Comparison of ENCODE assay signal across 15 mouse cellular contexts in genomic region chr7:102333741-102334140, GRCm38 (mm10).
DNase-seq lines count a peak whose midpoint lies in the region; ATAC-seq lines count a peak whose summit lies in the region.
"Had no signal": no experiment of that assay in that cellular context is flagged by ENCODE, and none has a peak within 500 bp of the region (broad histone marks: within the 10 kb centered on the region; RNA-seq: fewer than 3 reads in every experiment).

No protein-coding gene starts in this region.

- no peaks in the 10 kb centered on the region for H3K27me3 ChIP-seq in heart, embryonic 11.5 days (ENCODE audit: control insufficient read depth, insufficient read depth, low read length)
- H3K27me3 ChIP-seq in liver, embryonic 16.5 days (ENCODE audit: control insufficient read depth, insufficient read depth, low read depth, low read length), result no peaks in the 10 kb centered on the region
- H3K27me3 ChIP-seq in forebrain, embryonic 15.5 days, result no peaks in the 10 kb centered on the region
- H3K27me3 ChIP-seq in limb, embryonic 10.5 days (ENCODE audit: low read depth, poor library complexity, severe bottlenecking), result no peaks in the 10 kb centered on the region

- ATAC-seq in heart, embryonic 11.5 days (replicated peaks; ENCODE audit: insufficient number of reproducible peaks, low FRiP score, low TSS enrichment), result peak; percentile 26; the same call in 1 of the 2 replicates
- no peak for ATAC-seq in liver, embryonic 16.5 days (ENCODE audit: low read depth)
- no peak for ATAC-seq in forebrain, embryonic 15.5 days (replicated peaks)
- ATAC-seq: forebrain, embryonic 16.5 days; inflammation-experienced regulatory T-cells, adult 6 months had no signal

- DNase-seq in kidney, adult 9 months, result peak; percentile 13
- DNase-seq in kidney, adult 8-10 months, result no peak
- DNase-seq in brain, adult 2 months (ENCODE audit: low read depth, low spot score), result peak; percentile 32
- DNase-seq in limb, embryonic 10.5 days (ENCODE audit: low spot score), result no peak
- DNase-seq in frontal cortex, adult 2 months (ENCODE audit: extremely low spot score in 1 of 2, low spot score in 1 of 2), result no peak
- DNase-seq: adrenal gland, postnatal 36 days; lung, embryonic 14.5 days; spleen, adult 18-20 months; thymus, adult 2 months had no signal

- H3K9ac ChIP-seq in heart, embryonic 11.5 days (ENCODE audit: low read depth, low read length), result no peak overlapping the region
- H3K9ac ChIP-seq in liver, embryonic 16.5 days (ENCODE audit: low read depth, low read length), result no peak overlapping the region
- H3K9ac ChIP-seq in forebrain, embryonic 15.5 days (replicated peaks), result no peak overlapping the region
- H3K9ac ChIP-seq: lung, embryonic 14.5 days had no signal

- no peak overlapping the region; the same call in 1 of the 2 replicates for H3K4me2 ChIP-seq in heart, embryonic 11.5 days
- H3K4me2 ChIP-seq in liver, embryonic 16.5 days (ENCODE audit: low read depth, low read length), result no peak overlapping the region
- no peak overlapping the region for H3K4me2 ChIP-seq in forebrain, embryonic 15.5 days (replicated peaks)
- H3K4me2 ChIP-seq: lung, embryonic 14.5 days; midbrain, embryonic 11.5 days had no signal

- no peaks in the 10 kb centered on the region for H3K36me3 ChIP-seq in heart, embryonic 11.5 days (ENCODE audit: control insufficient read depth, insufficient read depth, low read length)
- no peaks in the 10 kb centered on the region for H3K36me3 ChIP-seq in liver, embryonic 16.5 days (ENCODE audit: control insufficient read depth, insufficient read depth)
- H3K36me3 ChIP-seq in forebrain, embryonic 15.5 days, result no peaks in the 10 kb centered on the region
- no peaks in the 10 kb centered on the region for H3K36me3 ChIP-seq in limb, embryonic 10.5 days

- peaks cover 9% of the 10 kb centered on the region for H3K4me1 ChIP-seq in heart, embryonic 11.5 days (ENCODE audit: control insufficient read depth, insufficient read depth, low read length)
- peaks cover 2% of the 10 kb centered on the region for H3K4me1 ChIP-seq in liver, embryonic 16.5 days (ENCODE audit: control insufficient read depth, low read depth, low read length)
- H3K4me1 ChIP-seq in forebrain, embryonic 15.5 days, result no peaks in the 10 kb centered on the region
- no peaks in the 10 kb centered on the region for H3K4me1 ChIP-seq in limb, embryonic 10.5 days

- 15% methylated on average over 4 of the region's 4 CpGs for WGBS in heart, embryonic 11.5 days (ENCODE audit: insufficient replicate concordance)
- 21% methylated on average over 4 of the region's 4 CpGs for WGBS in liver, embryonic 16.5 days (ENCODE audit: insufficient replicate concordance)
- 82% methylated on average over 4 of the region's 4 CpGs for WGBS in forebrain, embryonic 15.5 days
- WGBS in limb, embryonic 10.5 days, result 84% methylated on average over 4 of the region's 4 CpGs

- no peaks in the 10 kb centered on the region for H3K9me3 ChIP-seq in heart, embryonic 11.5 days (replicated peaks; ENCODE audit: control insufficient read depth, low read length)
- H3K9me3 ChIP-seq in liver, embryonic 16.5 days (replicated peaks; ENCODE audit: control insufficient read depth, low read length), result no peaks in the 10 kb centered on the region
- H3K9me3 ChIP-seq in forebrain, embryonic 15.5 days, result no peaks in the 10 kb centered on the region
- H3K9me3 ChIP-seq in limb, embryonic 10.5 days (replicated peaks), result no peaks in the 10 kb centered on the region

- peak overlapping the region; percentile 71 for H3K27ac ChIP-seq in heart, embryonic 11.5 days (ENCODE audit: low read depth, low read length)
- H3K27ac ChIP-seq in liver, embryonic 16.5 days (ENCODE audit: low read length), result peak overlapping the region; percentile 29; the same call in 1 of the 2 replicates
- H3K27ac ChIP-seq in forebrain, embryonic 15.5 days (replicated peaks), result no peak overlapping the region
- no peak overlapping the region for H3K27ac ChIP-seq in limb, embryonic 10.5 days

- H3K4me3 ChIP-seq in heart, embryonic 11.5 days (ENCODE audit: low read depth, low read length), result no peak overlapping the region
- no peak overlapping the region for H3K4me3 ChIP-seq in liver, embryonic 16.5 days (ENCODE audit: low read depth, low read length)
- H3K4me3 ChIP-seq in forebrain, embryonic 15.5 days, result no peak overlapping the region
- no peak overlapping the region for H3K4me3 ChIP-seq in limb, embryonic 10.5 days

Comparison
In these comparisons a context has a peak if more than half of its experiments do, and no peak if none do; other contexts are left out.
1. DNase-seq: peak in kidney, adult 9 months (single experiment) and brain, adult 2 months (single experiment); none in kidney, adult 8-10 months (0 of 2), limb, embryonic 10.5 days (single experiment) and frontal cortex, adult 2 months (0 of 2).
2. H3K27ac ChIP-seq: peak in heart, embryonic 11.5 days (single experiment) and liver, embryonic 16.5 days (single experiment); none in forebrain, embryonic 15.5 days (single experiment) and limb, embryonic 10.5 days (single experiment).